Mouse (Mus musculus): ENCODE measurements around the gene Laptm4a. TPM values are rescaled to one million over a fixed set of nuclear protein-coding genes. Genes with fewer than 3 reads are reported as not detected.

The Laptm4a gene
- polyA plus RNA-seq, 1 experiment: 0.72 TPM

- H3K4me3 ChIP-seq (replicated peaks): no peak overlapping the region
- H3K4me1 ChIP-seq (ENCODE audit: control insufficient read depth): no peaks in the 10 kb centered on the region; the same call in 1 of the 2 replicates
- H3K36me3 ChIP-seq (ENCODE audit: control insufficient read depth): no peaks in the 10 kb centered on the region
- TF ChIP-seq TAL1 (IDR thresholded peaks at IDR 0.05; ENCODE audit: low read length) (no peak), GATA1 (IDR thresholded peaks at IDR 0.05; ENCODE audit: low read length) (no peak)
- H3K9me3 ChIP-seq (ENCODE audit: control insufficient read depth, low read length): no peaks in the 10 kb centered on the region
- H3K27me3 ChIP-seq (ENCODE audit: control insufficient read depth): no peaks in the 10 kb centered on the region
Measured at GRCm38 (mm10) chr12:8885146-8885543, 36.3 kb upstream of the Laptm4a start.

- no peaks in the 10 kb centered on the region for H3K9me3 ChIP-seq (ENCODE audit: control insufficient read depth, low read length)
- H3K36me3 ChIP-seq (ENCODE audit: control insufficient read depth): no peaks in the 10 kb centered on the region
- no peak overlapping the region for H3K4me3 ChIP-seq (replicated peaks)
- no peaks in the 10 kb centered on the region; the same call in 1 of the 2 replicates for H3K4me1 ChIP-seq (ENCODE audit: control insufficient read depth)
- H3K27me3 ChIP-seq (ENCODE audit: control insufficient read depth): no peaks in the 10 kb centered on the region
- TF ChIP-seq GATA1 (IDR thresholded peaks at IDR 0.05; ENCODE audit: low read length): no peak
- no peak for TF ChIP-seq TAL1 (IDR thresholded peaks at IDR 0.05; ENCODE audit: low read length)
Measured at GRCm38 (mm10) chr12:8885950-8886349, 35.5 kb upstream of the Laptm4a start.

- Histone ChIP-seq H3K36me3 (ENCODE audit: control insufficient read depth) (no peaks in the 10 kb centered on the region), H3K4me3 (replicated peaks) (no peak overlapping the region), H3K4me1 (ENCODE audit: control insufficient read depth) (no peaks in the 10 kb centered on the region; the same call in 1 of the 2 replicates), H3K9me3 (ENCODE audit: control insufficient read depth, low read length) (no peaks in the 10 kb centered on the region), H3K27me3 (ENCODE audit: control insufficient read depth) (peaks cover 3% of the 10 kb centered on the region)
- no peak for TF ChIP-seq GATA1 (IDR thresholded peaks at IDR 0.05; ENCODE audit: low read length)
- no peak for TF ChIP-seq TAL1 (IDR thresholded peaks at IDR 0.05; ENCODE audit: low read length)
Measured at GRCm38 (mm10) chr12:8888445-8888844, 33.0 kb upstream of the Laptm4a start.

GRCm38 (mm10) chr12:8889117-8889665, 32.3 kb upstream of the Laptm4a start:
- no peaks in the 10 kb centered on the region; the same call in 1 of the 2 replicates for H3K4me1 ChIP-seq (ENCODE audit: control insufficient read depth)

GRCm38 (mm10) chr12:8892876-8893532, 28.5 kb upstream of the Laptm4a start:
- H3K27me3 ChIP-seq (ENCODE audit: control insufficient read depth): peaks cover 3% of the 10 kb centered on the region
- no peak overlapping the region for H3K4me3 ChIP-seq (replicated peaks)
- no peaks in the 10 kb centered on the region for H3K36me3 ChIP-seq (ENCODE audit: control insufficient read depth)
- no peaks in the 10 kb centered on the region; the same call in 1 of the 2 replicates for H3K4me1 ChIP-seq (ENCODE audit: control insufficient read depth)
- TF ChIP-seq TAL1 (IDR thresholded peaks at IDR 0.05; ENCODE audit: low read length) (no peak), GATA1 (IDR thresholded peaks at IDR 0.05; ENCODE audit: low read length) (no peak)
- no peaks in the 10 kb centered on the region for H3K9me3 ChIP-seq (ENCODE audit: control insufficient read depth, low read length)

More at GRCm38 (mm10) chr12:8889117-8889665, 32.3 kb upstream of the Laptm4a start:
- H3K9me3 ChIP-seq (ENCODE audit: control insufficient read depth, low read length): no peaks in the 10 kb centered on the region
- H3K36me3 ChIP-seq (ENCODE audit: control insufficient read depth): no peaks in the 10 kb centered on the region
- H3K4me3 ChIP-seq (replicated peaks): no peak overlapping the region
- no peak for TF ChIP-seq TAL1 (IDR thresholded peaks at IDR 0.05; ENCODE audit: low read length)
- no peak for TF ChIP-seq GATA1 (IDR thresholded peaks at IDR 0.05; ENCODE audit: low read length)
- H3K27me3 ChIP-seq (ENCODE audit: control insufficient read depth): peaks cover 3% of the 10 kb centered on the region

GRCm38 (mm10) chr12:8897140-8897539, 24.3 kb upstream of the Laptm4a start:
- H3K4me1 ChIP-seq (ENCODE audit: control insufficient read depth): peaks cover 5% of the 10 kb centered on the region
- H3K4me3 ChIP-seq (replicated peaks): no peak overlapping the region
- no peaks in the 10 kb centered on the region for H3K36me3 ChIP-seq (ENCODE audit: control insufficient read depth)
- H3K9me3 ChIP-seq (ENCODE audit: control insufficient read depth, low read length): no peaks in the 10 kb centered on the region
- TF ChIP-seq TAL1 (IDR thresholded peaks at IDR 0.05; ENCODE audit: low read length) (no peak), GATA1 (IDR thresholded peaks at IDR 0.05; ENCODE audit: low read length) (no peak)
- H3K27me3 ChIP-seq (ENCODE audit: control insufficient read depth): peaks cover 3% of the 10 kb centered on the region

GRCm38 (mm10) chr12:8898879-8899785, 22.3 kb upstream of the Laptm4a start:
- Histone ChIP-seq H3K27me3 (ENCODE audit: control insufficient read depth) (no peaks in the 10 kb centered on the region), H3K9me3 (ENCODE audit: control insufficient read depth, low read length) (no peaks in the 10 kb centered on the region), H3K4me1 (ENCODE audit: control insufficient read depth) (peaks cover 5% of the 10 kb centered on the region), H3K36me3 (ENCODE audit: control insufficient read depth) (no peaks in the 10 kb centered on the region), H3K4me3 (replicated peaks) (no peak overlapping the region)
- TF ChIP-seq TAL1 (IDR thresholded peaks at IDR 0.05; ENCODE audit: low read length) (no peak), GATA1 (IDR thresholded peaks at IDR 0.05; ENCODE audit: low read length) (no peak)

- no peak overlapping the region for H3K4me3 ChIP-seq (replicated peaks)
- no peak for TF ChIP-seq TAL1 (IDR thresholded peaks at IDR 0.05; ENCODE audit: low read length)
- no peak for TF ChIP-seq GATA1 (IDR thresholded peaks at IDR 0.05; ENCODE audit: low read length)
- no peaks in the 10 kb centered on the region for H3K27me3 ChIP-seq (ENCODE audit: control insufficient read depth)
- H3K9me3 ChIP-seq (ENCODE audit: control insufficient read depth, low read length): no peaks in the 10 kb centered on the region
- peaks cover 5% of the 10 kb centered on the region for H3K4me1 ChIP-seq (ENCODE audit: control insufficient read depth)
- H3K36me3 ChIP-seq (ENCODE audit: control insufficient read depth): no peaks in the 10 kb centered on the region
Measured at GRCm38 (mm10) chr12:8900107-8900698, 21.3 kb upstream of the Laptm4a start.
